Mouse (Mus musculus): Measurements from ENCODE around the gene Enpp5. TPM values are rescaled to one million over a fixed set of nuclear protein-coding genes. Genes with fewer than 3 reads are reported as not detected.

Gene Enpp5
- 12.7 and 13.8 TPM in 2 replicates for polyA plus RNA-seq (2012; rRNA removed)

DNA sequence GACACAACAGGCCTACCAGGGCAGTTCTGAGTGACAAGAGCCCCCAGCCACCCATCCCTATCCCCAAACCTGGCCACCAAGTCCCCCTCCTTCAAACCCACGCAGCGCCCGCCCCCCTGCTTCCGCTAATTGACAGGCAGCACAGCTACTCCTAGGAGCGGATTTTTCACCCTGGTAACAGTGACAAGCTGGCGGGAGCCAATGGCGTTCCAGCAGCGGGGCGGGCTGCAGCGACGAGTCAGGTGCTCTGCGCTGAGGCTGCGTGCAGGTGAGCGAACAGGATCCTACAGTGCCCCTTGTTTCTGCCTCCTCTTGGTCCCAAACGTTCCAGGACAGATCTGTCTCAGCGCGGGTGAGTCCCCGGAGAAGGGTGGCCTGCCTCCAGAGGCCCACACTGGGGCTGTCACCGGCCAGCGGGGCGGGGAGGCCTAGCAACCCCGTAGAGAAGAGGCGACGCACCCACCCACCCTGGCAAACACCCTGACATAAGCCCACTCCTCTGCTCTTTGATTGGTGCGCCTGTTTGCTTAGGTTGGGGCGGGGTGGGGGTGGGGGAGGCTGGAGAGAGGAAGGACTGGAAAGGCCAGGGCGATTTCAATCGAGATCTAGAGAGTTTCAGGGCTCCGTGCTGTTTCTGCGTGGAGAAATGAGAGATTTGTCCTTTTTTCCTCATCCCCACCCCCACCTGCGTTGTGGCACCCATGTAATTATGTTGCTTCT is at the start of gene Enpp5:
Gene Enpp5, plus strand, starts transcription at position 183 of the 720 bp plus-strand sequence.
- peak within 1 kb of the TSS; percentile 45 for H3K27ac ChIP-seq (ENCODE audit: control insufficient read depth, insufficient read depth, low read depth, low read length)
- peak within 1 kb of the TSS; percentile 88 for H3K4me3 ChIP-seq (ENCODE audit: control insufficient read depth, low read depth, low read length)
- peaks cover 3% of the 10 kb centered on the region for H3K4me1 ChIP-seq (ENCODE audit: control insufficient read depth, insufficient read depth, low read length)
- no peak for TF ChIP-seq CTCF (IDR thresholded peaks at IDR 0.05; ENCODE audit: control insufficient read depth, insufficient read depth, insufficient replicate concordance, low read depth, low read length)
- TF ChIP-seq POLR2A (IDR thresholded peaks at IDR 0.05; ENCODE audit: control insufficient read depth, low read depth, low read length) = peak; percentile 65
- H3K27me3 ChIP-seq (ENCODE audit: control insufficient read depth, insufficient read depth, low read length) = no peaks in the 10 kb centered on the region
- no peaks in the 10 kb centered on the region for H3K36me3 ChIP-seq (ENCODE audit: control insufficient read depth, insufficient read depth, low read length)

DNA sequence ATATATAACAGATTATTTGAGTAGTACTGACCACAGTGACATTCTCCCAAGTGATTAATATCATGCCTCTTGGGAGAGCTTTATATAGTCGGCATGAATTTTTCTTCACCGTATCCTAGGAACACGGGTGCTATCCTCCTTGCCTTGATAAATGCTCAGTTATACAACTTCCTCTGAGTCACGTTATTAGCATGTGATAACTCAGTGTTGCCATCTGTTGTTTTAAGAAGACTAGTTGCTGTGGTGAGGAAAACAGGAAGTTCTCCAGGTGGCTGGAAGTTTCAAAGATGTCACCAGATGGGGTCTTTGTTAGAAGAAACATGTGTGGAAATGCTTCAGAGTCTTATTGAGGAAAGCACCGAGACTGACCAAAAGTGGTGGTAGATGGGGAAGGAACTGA is 49.0 kb upstream of the Enpp5 start:
- Histone ChIP-seq H3K36me3 (ENCODE audit: control insufficient read depth, insufficient read depth, low read length) (no peaks in the 10 kb centered on the region), H3K27me3 (ENCODE audit: control insufficient read depth, insufficient read depth, low read length) (no peaks in the 10 kb centered on the region), H3K4me3 (ENCODE audit: control insufficient read depth, low read depth, low read length) (no peak overlapping the region), H3K27ac (ENCODE audit: control insufficient read depth, insufficient read depth, low read depth, low read length) (no peak overlapping the region), H3K4me1 (ENCODE audit: control insufficient read depth, insufficient read depth, low read length) (no peaks in the 10 kb centered on the region)
- no peak for TF ChIP-seq CTCF (IDR thresholded peaks at IDR 0.05; ENCODE audit: control insufficient read depth, insufficient read depth, insufficient replicate concordance, low read depth, low read length)
- TF ChIP-seq POLR2A (IDR thresholded peaks at IDR 0.05; ENCODE audit: control insufficient read depth, low read depth, low read length) = no peak

DNA sequence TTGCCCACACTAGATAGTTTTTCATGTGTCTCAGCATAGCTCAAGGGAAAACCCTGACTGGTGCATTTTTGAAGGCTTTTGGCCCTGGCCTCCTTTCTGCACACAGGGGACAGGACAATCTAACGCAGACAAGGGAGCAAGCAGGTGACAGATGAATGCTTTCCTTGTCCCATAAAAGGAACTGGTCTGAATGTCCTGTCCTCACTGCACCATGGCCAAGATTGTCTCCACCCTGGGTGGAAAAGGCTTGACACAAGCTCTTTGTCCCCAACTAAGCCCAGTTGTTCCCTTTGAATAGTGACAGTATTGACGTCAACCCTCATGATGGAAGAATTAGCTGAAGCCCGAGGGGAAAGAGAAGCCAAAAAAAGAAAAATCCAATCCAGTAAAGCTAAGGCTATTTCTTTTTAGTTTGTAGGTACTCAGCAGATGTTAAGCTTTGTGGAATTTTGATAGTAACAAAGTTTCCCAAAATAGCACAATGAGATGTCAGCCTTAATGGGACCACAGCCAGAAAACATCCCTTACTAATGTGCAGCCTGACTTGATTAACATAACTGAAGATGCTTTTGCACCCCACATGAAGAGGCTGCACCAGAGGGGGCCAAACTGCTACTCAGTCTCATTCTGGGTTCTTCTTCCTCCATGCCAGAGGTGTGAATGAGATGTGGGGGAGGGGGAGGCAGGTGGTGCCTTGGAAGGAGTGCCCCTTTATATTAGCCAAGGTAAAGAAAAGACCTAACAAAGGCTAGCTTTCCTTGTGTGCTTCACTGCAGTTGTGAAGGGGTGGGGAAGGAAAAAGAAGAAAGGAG is 47.6 kb upstream of the Enpp5 start:
- H3K36me3 ChIP-seq (ENCODE audit: control insufficient read depth, insufficient read depth, low read length) = no peaks in the 10 kb centered on the region
- no peak overlapping the region for H3K27ac ChIP-seq (ENCODE audit: control insufficient read depth, insufficient read depth, low read depth, low read length)
- TF ChIP-seq POLR2A (IDR thresholded peaks at IDR 0.05; ENCODE audit: control insufficient read depth, low read depth, low read length) (no peak), CTCF (IDR thresholded peaks at IDR 0.05; ENCODE audit: control insufficient read depth, insufficient read depth, insufficient replicate concordance, low read depth, low read length) (no peak)

DNA sequence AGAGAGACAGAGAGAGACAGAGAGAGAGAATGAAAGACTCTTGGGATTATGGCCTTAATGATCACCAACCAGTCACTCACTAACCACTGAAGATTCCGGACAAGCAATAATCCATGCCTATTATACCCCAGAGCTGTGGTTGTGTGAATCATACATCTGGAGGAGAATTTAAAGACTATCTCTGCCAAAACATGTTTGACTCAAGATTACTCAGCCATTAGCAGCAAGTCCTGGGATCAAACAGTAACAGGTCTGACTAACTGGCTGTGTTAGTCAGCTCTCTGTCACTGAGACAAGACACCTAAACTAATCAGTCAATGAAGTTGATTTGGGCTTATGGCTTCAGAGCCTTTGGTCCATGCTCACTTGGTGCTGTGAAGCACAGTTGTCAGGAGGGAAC is 43.6 kb upstream of the Enpp5 start:
- Histone ChIP-seq H3K36me3 (ENCODE audit: control insufficient read depth, insufficient read depth, low read length) (no peaks in the 10 kb centered on the region), H3K4me3 (ENCODE audit: control insufficient read depth, low read depth, low read length) (no peak overlapping the region), H3K27ac (ENCODE audit: control insufficient read depth, insufficient read depth, low read depth, low read length) (no peak overlapping the region), H3K27me3 (ENCODE audit: control insufficient read depth, insufficient read depth, low read length) (no peaks in the 10 kb centered on the region), H3K4me1 (ENCODE audit: control insufficient read depth, insufficient read depth, low read length) (no peaks in the 10 kb centered on the region)
- no peak for TF ChIP-seq POLR2A (IDR thresholded peaks at IDR 0.05; ENCODE audit: control insufficient read depth, low read depth, low read length)
- TF ChIP-seq CTCF (IDR thresholded peaks at IDR 0.05; ENCODE audit: control insufficient read depth, insufficient read depth, insufficient replicate concordance, low read depth, low read length) = no peak

More for the DNA sequence above, 47.6 kb upstream of the Enpp5 start:
- no peaks in the 10 kb centered on the region for H3K4me1 ChIP-seq (ENCODE audit: control insufficient read depth, insufficient read depth, low read length)
- no peaks in the 10 kb centered on the region for H3K27me3 ChIP-seq (ENCODE audit: control insufficient read depth, insufficient read depth, low read length)
- H3K4me3 ChIP-seq (ENCODE audit: control insufficient read depth, low read depth, low read length) = no peak overlapping the region

DNA sequence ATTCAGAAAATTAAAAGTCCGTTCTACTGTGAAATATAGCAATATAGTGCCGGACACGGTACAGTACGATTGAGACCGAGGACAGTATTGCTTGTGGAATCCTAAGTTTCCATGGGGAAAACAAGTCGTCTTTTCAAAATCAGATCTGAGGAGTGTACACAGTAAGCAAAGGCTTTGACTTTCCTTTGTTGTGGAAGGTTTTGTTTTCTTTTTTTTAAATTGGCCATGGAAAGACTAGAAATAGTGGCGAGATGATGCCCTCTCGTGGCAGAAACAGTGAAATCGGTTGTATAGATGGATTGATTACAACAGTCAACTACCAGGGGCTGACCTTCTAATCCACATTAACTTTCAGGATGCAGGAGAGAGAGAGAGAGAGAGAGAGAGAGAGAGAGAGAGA is 40.0 kb upstream of the Enpp5 start:
- H3K27ac ChIP-seq (ENCODE audit: control insufficient read depth, insufficient read depth, low read depth, low read length) = no peak overlapping the region
- no peaks in the 10 kb centered on the region for H3K36me3 ChIP-seq (ENCODE audit: control insufficient read depth, insufficient read depth, low read length)
- no peaks in the 10 kb centered on the region for H3K27me3 ChIP-seq (ENCODE audit: control insufficient read depth, insufficient read depth, low read length)
- no peak overlapping the region for H3K4me3 ChIP-seq (ENCODE audit: control insufficient read depth, low read depth, low read length)
- H3K4me1 ChIP-seq (ENCODE audit: control insufficient read depth, insufficient read depth, low read length) = no peaks in the 10 kb centered on the region
- TF ChIP-seq POLR2A (IDR thresholded peaks at IDR 0.05; ENCODE audit: control insufficient read depth, low read depth, low read length) = no peak
- no peak for TF ChIP-seq CTCF (IDR thresholded peaks at IDR 0.05; ENCODE audit: control insufficient read depth, insufficient read depth, insufficient replicate concordance, low read depth, low read length)

DNA sequence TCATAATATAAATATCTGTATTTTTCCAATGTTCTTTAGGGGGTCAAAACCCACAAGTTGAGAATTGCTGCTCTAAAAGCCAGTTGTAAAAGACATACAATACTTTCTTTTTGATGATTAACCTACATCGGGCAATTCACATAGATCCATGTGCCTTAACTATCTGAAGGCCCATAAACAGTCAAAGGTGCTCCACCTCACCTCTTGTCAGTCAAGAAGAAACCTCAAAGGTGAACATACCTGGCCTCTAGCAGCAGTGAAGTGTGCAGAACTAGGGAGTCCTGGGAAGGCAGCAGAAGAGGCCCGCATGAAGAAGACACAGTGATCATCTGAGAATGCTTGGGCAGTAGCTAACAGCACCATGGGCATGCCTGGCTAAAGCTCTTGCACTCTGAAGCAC is 38.2 kb upstream of the Enpp5 start:
- TF ChIP-seq POLR2A (IDR thresholded peaks at IDR 0.05; ENCODE audit: control insufficient read depth, low read depth, low read length) (no peak), CTCF (IDR thresholded peaks at IDR 0.05; ENCODE audit: control insufficient read depth, insufficient read depth, insufficient replicate concordance, low read depth, low read length) (no peak)
- H3K36me3 ChIP-seq (ENCODE audit: control insufficient read depth, insufficient read depth, low read length) = no peaks in the 10 kb centered on the region
- H3K4me3 ChIP-seq (ENCODE audit: control insufficient read depth, low read depth, low read length) = no peak overlapping the region
- H3K27me3 ChIP-seq (ENCODE audit: control insufficient read depth, insufficient read depth, low read length) = no peaks in the 10 kb centered on the region
- no peaks in the 10 kb centered on the region for H3K4me1 ChIP-seq (ENCODE audit: control insufficient read depth, insufficient read depth, low read length)
- H3K27ac ChIP-seq (ENCODE audit: control insufficient read depth, insufficient read depth, low read depth, low read length) = no peak overlapping the region

DNA sequence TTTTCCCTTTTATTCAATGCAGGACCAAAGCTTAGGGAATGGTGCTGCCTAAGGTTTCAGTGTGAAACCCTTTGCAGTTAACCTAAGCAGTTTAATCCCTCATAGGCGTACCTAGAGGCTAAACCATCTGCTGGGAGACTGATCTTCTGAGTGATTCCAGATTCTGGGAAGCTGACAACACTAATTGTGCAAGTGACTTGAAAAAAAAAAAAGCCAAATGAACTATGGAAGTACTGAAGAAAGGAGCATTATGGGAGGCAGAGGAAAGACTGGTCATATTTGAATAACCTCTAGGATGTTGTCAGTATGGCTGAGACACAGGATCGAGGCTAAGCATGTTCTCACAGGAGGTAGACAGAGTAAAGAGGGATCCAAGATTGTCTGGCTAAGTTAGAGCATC is 36.3 kb upstream of the Enpp5 start:
- Histone ChIP-seq H3K4me1 (ENCODE audit: control insufficient read depth, insufficient read depth, low read length) (no peaks in the 10 kb centered on the region), H3K36me3 (ENCODE audit: control insufficient read depth, insufficient read depth, low read length) (no peaks in the 10 kb centered on the region), H3K27me3 (ENCODE audit: control insufficient read depth, insufficient read depth, low read length) (no peaks in the 10 kb centered on the region), H3K4me3 (ENCODE audit: control insufficient read depth, low read depth, low read length) (no peak overlapping the region), H3K27ac (ENCODE audit: control insufficient read depth, insufficient read depth, low read depth, low read length) (no peak overlapping the region)
- TF ChIP-seq POLR2A (IDR thresholded peaks at IDR 0.05; ENCODE audit: control insufficient read depth, low read depth, low read length) = no peak

Data from testis, adult 2 months (tissue).